8 mouse cellular contexts compared by ENCODE assay signal in genomic region chr9:42183448-42183847, GRCm38 (mm10). TPM values are rescaled to one million over a fixed set of nuclear protein-coding genes. Genes with fewer than 3 reads are reported as not detected.
DNase-seq lines count a peak whose midpoint lies in the region; ATAC-seq lines count a peak whose summit lies in the region.

No protein-coding gene starts in this region.

- H3K4me1 ChIP-seq in embryonic facial prominence, embryonic 13.5 days = peaks cover 20% of the 10 kb centered on the region
- peaks cover 19% of the 10 kb centered on the region for H3K4me1 ChIP-seq in embryonic facial prominence, embryonic 10.5 days
- peaks cover 33% of the 10 kb centered on the region for H3K4me1 ChIP-seq in midbrain, embryonic 12.5 days

- no peaks in the 10 kb centered on the region for H3K27me3 ChIP-seq in embryonic facial prominence, embryonic 13.5 days
- H3K27me3 ChIP-seq in embryonic facial prominence, embryonic 10.5 days (replicated peaks; ENCODE audit: low read depth, poor library complexity, severe bottlenecking) = no peaks in the 10 kb centered on the region
- no peaks in the 10 kb centered on the region for H3K27me3 ChIP-seq in midbrain, embryonic 12.5 days

- DNase-seq in embryonic facial prominence, embryonic 10.5 days (ENCODE audit: low spot score) = no peak
- peak; percentile 22 to 69 for DNase-seq in cerebellum, postnatal 4 days (ENCODE audit: low spot score in 2 of 2)
- DNase-seq in heart, adult 8-10 months (ENCODE audit: low spot score) = peak; percentile 63
- DNase-seq in layer of hippocampus, adult 9-11 months = peak; percentile 88
- DNase-seq in B cell, adult 2 months = no peak

- H3K4me3 ChIP-seq in embryonic facial prominence, embryonic 13.5 days = no peak overlapping the region
- H3K4me3 ChIP-seq in embryonic facial prominence, embryonic 10.5 days = no peak overlapping the region
- H3K4me3 ChIP-seq in midbrain, embryonic 12.5 days = no peak overlapping the region

- H3K4me2 ChIP-seq in embryonic facial prominence, embryonic 13.5 days = no peak overlapping the region
- no peak overlapping the region for H3K4me2 ChIP-seq in midbrain, embryonic 12.5 days (replicated peaks)

- WGBS in embryonic facial prominence, embryonic 13.5 days = 45% methylated on average over 5 of the region's 5 CpGs
- WGBS in embryonic facial prominence, embryonic 10.5 days = 50% methylated on average over 5 of the region's 5 CpGs
- 35% methylated on average over 5 of the region's 5 CpGs for WGBS in midbrain, embryonic 12.5 days

- no peaks in the 10 kb centered on the region for H3K36me3 ChIP-seq in embryonic facial prominence, embryonic 13.5 days
- H3K36me3 ChIP-seq in embryonic facial prominence, embryonic 10.5 days (replicated peaks) = no peaks in the 10 kb centered on the region
- H3K36me3 ChIP-seq in midbrain, embryonic 12.5 days = no peaks in the 10 kb centered on the region

- no peaks in the 10 kb centered on the region for H3K9me3 ChIP-seq in embryonic facial prominence, embryonic 13.5 days
- H3K9me3 ChIP-seq in embryonic facial prominence, embryonic 10.5 days = no peaks in the 10 kb centered on the region
- H3K9me3 ChIP-seq in midbrain, embryonic 12.5 days = no peaks in the 10 kb centered on the region

- no peak overlapping the region for H3K9ac ChIP-seq in embryonic facial prominence, embryonic 13.5 days
- no peak overlapping the region for H3K9ac ChIP-seq in midbrain, embryonic 12.5 days (replicated peaks)

- ATAC-seq in embryonic facial prominence, embryonic 13.5 days (ENCODE audit: insufficient number of reproducible peaks, insufficient read depth, low FRiP score, low TSS enrichment, low read depth) = no peak
- ATAC-seq in midbrain, embryonic 12.5 days (ENCODE audit: low FRiP score, low read depth) = no peak
- no peak for ATAC-seq in erythroblast, adult 5-6 weeks (replicated peaks; ENCODE audit: low FRiP score, poor library complexity, severe bottlenecking)

- peak overlapping the region; percentile 1; the same call in 1 of the 2 replicates for H3K27ac ChIP-seq in embryonic facial prominence, embryonic 13.5 days
- no peak overlapping the region for H3K27ac ChIP-seq in embryonic facial prominence, embryonic 10.5 days (replicated peaks)
- peak overlapping the region; percentile 49 for H3K27ac ChIP-seq in midbrain, embryonic 12.5 days (replicated peaks)

RNA-seq across cellular contexts. Expression of gene Sorl1, which starts 59.4 kb away (rescaled TPM):
- 6.6 and 8.2 TPM in 2 replicates for polyA plus RNA-seq in embryonic facial prominence, embryonic 13.5 days (2015; fragmentation: Nextera tagmentation; extraction: Ambion mirVana)
- 3.9 and 7.0 TPM in 2 replicates for polyA plus RNA-seq in embryonic facial prominence, embryonic 10.5 days (2016; fragmentation: Nextera tagmentation; extraction: Ambion mirVana)
- 10 to 100 TPM; 15.1 to 20.9 (median 18.2) TPM for total RNA-seq in heart, adult 8-10 months (2022)
- 4.5 and 5.8 TPM in 2 replicates for polyA plus RNA-seq in midbrain, embryonic 12.5 days (2016; fragmentation: Nextera tagmentation; extraction: Ambion mirVana)
- total RNA-seq in erythroblast, adult 5-6 weeks (2015; ENCODE audit: low replicate concordance) = 20.2 and 21.5 TPM in 2 replicates
- 17.6 and 22.2 TPM in 2 replicates for total RNA-seq in erythroblast, adult 5-6 weeks (2017; ENCODE audit: low replicate concordance)

Comparison
In these comparisons a context has a peak if more than half of its experiments do, and no peak if none do; other contexts are left out.
1. DNase-seq: peak in cerebellum, postnatal 4 days (2 of 2), heart, adult 8-10 months (single experiment) and layer of hippocampus, adult 9-11 months (single experiment); none in embryonic facial prominence, embryonic 10.5 days (single experiment) and B cell, adult 2 months (0 of 2).